Comparison of ENCODE assay signal across 13 mouse cellular contexts in genomic region chr9:65197826-65198225, GRCm38 (mm10). TPM values are rescaled to one million over a fixed set of nuclear protein-coding genes. Genes with fewer than 3 reads are reported as not detected.
DNase-seq lines count a peak whose midpoint lies in the region; ATAC-seq lines count a peak whose summit lies in the region.
"Had no signal": no experiment of that assay in that cellular context is flagged by ENCODE, and none has a peak within 500 bp of the region (broad histone marks: within the 10 kb centered on the region; RNA-seq: fewer than 3 reads in every experiment).

No protein-coding gene starts in this region.

- DNase-seq in adrenal gland, postnatal 14 days = peak; percentile 64
- no peak for DNase-seq in adrenal gland, postnatal 10 days
- peak; percentile 45 for DNase-seq in spleen, adult 12 weeks (ENCODE audit: low spot score)
- no peak for DNase-seq in spleen, postnatal 14 days (ENCODE audit: low spot score in 2 of 2)
- DNase-seq in liver = peak; percentile 87
- DNase-seq in testis, postnatal 14 days (ENCODE audit: low spot score) = no peak
- DNase-seq: kidney, postnatal 4 days; right cerebral cortex, postnatal 4 days; thymus, adult 2 months had no signal

- no peak for ATAC-seq in frontal cortex, adult (ENCODE audit: low TSS enrichment)
- no peak for ATAC-seq in CD4-positive, CD25-positive, alpha-beta regulatory T cell, adult 4 months

RNA-seq across cellular contexts. Expression of gene Parp16, which starts 2.7 kb away (rescaled TPM):
- 15.2 and 17.3 TPM in 2 replicates for total RNA-seq in adrenal gland, postnatal 14 days (2021)
- 10 to 100 TPM; 12.9 to 19.6 TPM for total RNA-seq in adrenal gland, postnatal 10 days (2021)
- polyA plus RNA-seq in CD4-positive, CD25-positive, alpha-beta regulatory T cell, adult 4 months (2017; shearing (Covaris generic)) = 1 to 10 TPM; 6.4 to 7.5 TPM

RNA-seq across cellular contexts. Expression of gene Igdcc3, which starts 56.8 kb away (rescaled TPM):
- total RNA-seq in adrenal gland, postnatal 14 days (2021) = 1.2 and 1.4 TPM in 2 replicates
- total RNA-seq in adrenal gland, postnatal 10 days (2021) = 1 to 10 TPM; 1.2 to 1.7 TPM
- not detected for polyA plus RNA-seq in CD4-positive, CD25-positive, alpha-beta regulatory T cell, adult 4 months (2017; shearing (Covaris generic))
- total RNA-seq: monocyte, adult 5-6 weeks had no signal
- polyA plus RNA-seq: macrophage had no signal

Comparison
In these comparisons a context has a peak if more than half of its experiments do, and no peak if none do; other contexts are left out.
1. DNase-seq: peak in adrenal gland, postnatal 14 days (single experiment), spleen, adult 12 weeks (single experiment) and liver (single experiment); none in adrenal gland, postnatal 10 days (single experiment), spleen, postnatal 14 days (0 of 2) and testis, postnatal 14 days (single experiment).